Mouse (Mus musculus) left cerebral cortex, postnatal 4 days (tissue): ENCODE measurements at regions not wholly inside any gene's neighbourhood (a gene's known extent, or its start where the extent isn't known, plus 50 kb on each side); places are given as distances from the start of the nearest gene placed in this dataset.

Experiments
- DNase-seq: peaks from one replicate; pipeline ENCODE4 v3.0.0-alpha.2; 2022
- intact Hi-C: fragments of 180-260 bp; cut with DNase I; formaldehyde crosslinking; loops from one replicate; pipeline ENCODE4 v1.15.1; 2025

- no peak for DNase-seq
- intact Hi-C loops, result no loop called here
Observed at GRCm38 (mm10) chr16:24154816-24155357, 166.2 kb upstream of the Bcl6 start.

- DNase-seq, result no peak
- intact Hi-C loops, result no loop called here
Observed at GRCm38 (mm10) chr16:24153943-24154342, 165.3 kb upstream of the Bcl6 start.

- DNase-seq, result no peak
- intact Hi-C loops, result no loop called here
Observed at GRCm38 (mm10) chr16:24151831-24152247, 163.2 kb upstream of the Bcl6 start.

GRCm38 (mm10) chr16:24151178-24151725 is 162.6 kb upstream of the Bcl6 start:
- intact Hi-C loops, result no loop called here
- no peak for DNase-seq

- DNase-seq, result no peak
- intact Hi-C loops, result no loop called here
Observed at GRCm38 (mm10) chr16:24150512-24150911, 161.9 kb upstream of the Bcl6 start.

GRCm38 (mm10) chr16:24149441-24149840 is 160.8 kb upstream of the Bcl6 start:
- intact Hi-C loops, result no loop called here
- no peak for DNase-seq

- DNase-seq, result no peak
- intact Hi-C loops, result no loop called here
Observed at GRCm38 (mm10) chr16:24143894-24144293, 155.2 kb upstream of the Bcl6 start.

GRCm38 (mm10) chr16:24142915-24143541 is 154.4 kb upstream of the Bcl6 start:
- DNase-seq, result no peak
- intact Hi-C loops, result no loop called here

- DNase-seq, result no peak
- intact Hi-C loops, result no loop called here
Observed at GRCm38 (mm10) chr16:24139109-24139508, 150.5 kb upstream of the Bcl6 start.

GRCm38 (mm10) chr16:24137266-24138033 is 148.8 kb upstream of the Bcl6 start:
- intact Hi-C loops, result no loop called here

GRCm38 (mm10) chr16:24136483-24137148 is 148.0 kb upstream of the Bcl6 start:
- DNase-seq, result no peak
- intact Hi-C loops, result no loop called here

More at GRCm38 (mm10) chr16:24137266-24138033, 148.8 kb upstream of the Bcl6 start:
- no peak for DNase-seq

- no peak for DNase-seq
- intact Hi-C loops, result no loop called here
Observed at GRCm38 (mm10) chr16:24135841-24136240, 147.2 kb upstream of the Bcl6 start.

- no peak for DNase-seq
- intact Hi-C loops, result no loop called here
Observed at GRCm38 (mm10) chr16:24135351-24135750, 146.7 kb upstream of the Bcl6 start.

- DNase-seq, result no peak
- intact Hi-C loops, result no loop called here
Observed at GRCm38 (mm10) chr16:24134486-24135050, 145.9 kb upstream of the Bcl6 start.

- intact Hi-C loops, result no loop called here
- DNase-seq, result no peak
Observed at GRCm38 (mm10) chr16:24130646-24131045, 142.0 kb upstream of the Bcl6 start.

- intact Hi-C loops, result no loop called here
- no peak for DNase-seq
Observed at GRCm38 (mm10) chr16:24129701-24130100, 141.0 kb upstream of the Bcl6 start.

- no peak for DNase-seq
- intact Hi-C loops, result no loop called here
Observed at GRCm38 (mm10) chr16:24128566-24128965, 139.9 kb upstream of the Bcl6 start.

- intact Hi-C loops, result no loop called here
- no peak for DNase-seq
Observed at GRCm38 (mm10) chr16:24124766-24125165, 136.1 kb upstream of the Bcl6 start.

- intact Hi-C loops, result no loop called here
- DNase-seq, result no peak
Observed at GRCm38 (mm10) chr16:24124083-24124482, 135.4 kb upstream of the Bcl6 start.

GRCm38 (mm10) chr16:24121633-24122032 is 133.0 kb upstream of the Bcl6 start:
- intact Hi-C loops, result no loop called here
- no peak for DNase-seq

- intact Hi-C loops, result no loop called here
- DNase-seq, result no peak
Observed at GRCm38 (mm10) chr16:24120836-24121235, 132.2 kb upstream of the Bcl6 start.
